Mouse (Mus musculus): ENCODE data around the gene Kcng4. TPM values are rescaled to one million over a fixed set of nuclear protein-coding genes. Genes with fewer than 3 reads are reported as not detected.

Gene Kcng4
- 0.61 and 1.6 TPM in 2 replicates for total RNA-seq (2014; rRNA removed)
- 0.27 and 0.28 TPM in 2 replicates for polyA plus RNA-seq (2015; fragmentation: Nextera tagmentation; extraction: Ambion mirVana)

- Histone ChIP-seq H3K4me2 (ENCODE audit: low read depth, low read length, poor library complexity, severe bottlenecking) (no peak within 1 kb of the TSS), H3K36me3 (ENCODE audit: insufficient read depth, low read length) (no peaks in the 10 kb centered on the region), H3K9me3 (ENCODE audit: low read length) (no peaks in the 10 kb centered on the region), H3K4me1 (ENCODE audit: insufficient read depth, low read length) (no peaks in the 10 kb centered on the region), H3K27me3 (ENCODE audit: insufficient read depth, low read length) (peaks cover 2% of the 10 kb centered on the region; the same call in 1 of the 2 replicates), H3K4me3 (ENCODE audit: low read depth, low read length) (no peak within 1 kb of the TSS), H3K27ac (ENCODE audit: low read depth, low read length) (no peak within 1 kb of the TSS), H3K9ac (replicated peaks; ENCODE audit: low read length, poor library complexity, severe bottlenecking) (no peak within 1 kb of the TSS)
- ATAC-seq (ENCODE audit: low FRiP score) (no peak), DNase-seq (ENCODE audit: low spot score) (no peak)
- WGBS = 22% methylated on average over 6 of the region's 6 CpGs
- no peak for TF ChIP-seq CTCF (IDR thresholded peaks at IDR 0.05)
These were observed at the start of gene Kcng4 for GRCm38 (mm10) chr8:119635378-119635777. Kcng4 (minus strand) TSS chr8:119635680.

DNA sequence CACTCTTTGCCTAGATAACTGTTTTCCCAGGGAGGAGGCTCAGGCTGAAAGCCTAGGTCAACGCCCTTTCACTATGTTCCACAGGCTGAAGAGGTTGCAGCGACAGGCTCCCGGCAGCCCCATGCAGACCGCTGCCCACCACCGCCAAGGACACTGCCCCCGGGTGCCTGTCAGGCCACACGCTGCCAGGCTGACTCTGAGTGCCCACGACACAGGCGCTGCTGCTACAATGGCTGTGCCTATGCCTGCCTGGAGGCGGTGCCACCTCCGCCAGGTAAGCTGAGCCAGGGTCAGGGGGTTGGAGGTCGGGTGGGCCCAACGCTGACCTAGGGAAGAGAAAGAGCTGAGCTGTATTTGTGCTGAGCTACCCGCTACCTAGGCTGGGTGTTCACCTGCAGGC is 43.7 kb upstream of the Kcng4 start:
- WGBS = 68% methylated on average over 14 of the region's 14 CpGs
- H3K36me3 ChIP-seq (ENCODE audit: insufficient read depth, low read length) = no peaks in the 10 kb centered on the region
- no peak overlapping the region for H3K27ac ChIP-seq (ENCODE audit: low read depth, low read length)
- no peak overlapping the region for H3K4me3 ChIP-seq (ENCODE audit: low read depth, low read length)
- H3K4me2 ChIP-seq (ENCODE audit: low read depth, low read length, poor library complexity, severe bottlenecking) = no peak overlapping the region
- no peak overlapping the region for H3K9ac ChIP-seq (replicated peaks; ENCODE audit: low read length, poor library complexity, severe bottlenecking)
- no peak for TF ChIP-seq CTCF (IDR thresholded peaks at IDR 0.05)
- no peaks in the 10 kb centered on the region; the same call in 1 of the 2 replicates for H3K27me3 ChIP-seq (ENCODE audit: insufficient read depth, low read length)
- no peak for ATAC-seq (ENCODE audit: low FRiP score)
- H3K4me1 ChIP-seq (ENCODE audit: insufficient read depth, low read length) = no peaks in the 10 kb centered on the region
- H3K9me3 ChIP-seq (ENCODE audit: low read length) = no peaks in the 10 kb centered on the region
- DNase-seq (ENCODE audit: low spot score) = no peak

DNA sequence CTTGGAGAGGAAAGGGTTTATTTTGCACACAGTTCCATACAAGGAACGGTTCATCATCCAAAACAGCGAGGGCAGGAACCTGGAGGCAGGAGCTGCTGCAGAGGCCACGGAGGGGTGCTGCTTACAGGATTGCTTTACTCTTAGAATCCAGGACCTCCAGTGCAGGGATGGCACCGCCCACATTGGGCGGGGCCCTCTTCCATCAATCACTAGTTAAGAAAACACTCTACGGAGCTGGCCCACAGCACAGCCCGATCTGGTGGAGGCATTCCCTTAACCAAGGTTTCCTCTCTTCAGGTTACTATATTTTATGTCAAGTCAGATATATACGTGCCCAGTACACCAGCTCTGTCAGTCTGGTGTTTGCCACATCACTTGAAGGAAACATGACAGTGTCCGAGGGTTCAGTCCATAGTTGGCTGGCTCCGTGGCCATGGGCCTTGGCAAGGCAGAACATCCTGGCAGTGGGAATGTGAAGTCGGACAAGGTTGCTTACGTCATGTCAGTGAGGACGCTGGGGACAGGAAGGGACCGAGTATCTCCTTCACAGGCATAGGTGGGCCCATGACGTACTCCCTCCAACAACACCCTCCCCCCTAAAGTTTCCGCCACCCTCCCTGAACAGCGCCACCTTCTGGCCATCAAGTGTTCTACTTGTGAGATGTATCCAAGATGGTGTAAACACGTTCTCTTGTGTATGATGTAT is 42.8 kb upstream of the Kcng4 start:
- H3K4me1 ChIP-seq (ENCODE audit: insufficient read depth, low read length) = no peaks in the 10 kb centered on the region
- no peak overlapping the region; the same call in 1 of the 2 replicates for H3K4me2 ChIP-seq (ENCODE audit: low read depth, low read length, poor library complexity, severe bottlenecking)
- peak; percentile 72 for DNase-seq (ENCODE audit: low spot score)
- 19% methylated on average over 18 of the region's 18 CpGs for WGBS
- H3K36me3 ChIP-seq (ENCODE audit: insufficient read depth, low read length) = no peaks in the 10 kb centered on the region
- TF ChIP-seq CTCF (IDR thresholded peaks at IDR 0.05) = peak; percentile 80
- no peaks in the 10 kb centered on the region for H3K9me3 ChIP-seq (ENCODE audit: low read length)
- H3K4me3 ChIP-seq (ENCODE audit: low read depth, low read length) = no peak overlapping the region
- peak; percentile 24; the same call in 1 of the 2 replicates for ATAC-seq (ENCODE audit: low FRiP score)
- no peak overlapping the region for H3K27ac ChIP-seq (ENCODE audit: low read depth, low read length)
- no peak overlapping the region for H3K9ac ChIP-seq (replicated peaks; ENCODE audit: low read length, poor library complexity, severe bottlenecking)
- H3K27me3 ChIP-seq (ENCODE audit: insufficient read depth, low read length) = no peaks in the 10 kb centered on the region

DNA sequence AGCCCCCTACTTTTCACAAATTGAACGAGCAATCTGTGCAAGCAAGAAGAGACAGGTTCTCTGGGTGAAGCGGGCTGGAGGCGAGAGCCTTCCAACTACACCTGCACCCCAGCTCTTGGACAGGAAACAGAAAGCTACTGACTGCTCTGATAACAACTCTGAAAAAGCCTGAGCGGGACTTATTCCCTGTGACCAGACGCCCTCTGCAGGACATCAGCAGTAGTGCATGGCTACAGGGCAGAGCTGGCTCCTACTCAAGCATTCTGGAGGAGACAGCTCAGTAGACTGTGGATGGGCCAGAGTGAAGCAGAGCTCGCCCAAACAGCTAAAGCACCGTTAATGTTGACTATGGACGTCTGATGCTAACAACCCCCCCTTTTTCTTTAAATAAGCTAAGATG is 40.9 kb upstream of the Kcng4 start:
- Histone ChIP-seq H3K4me3 (ENCODE audit: low read depth, low read length) (no peak overlapping the region), H3K9ac (replicated peaks; ENCODE audit: low read length, poor library complexity, severe bottlenecking) (no peak overlapping the region), H3K27ac (ENCODE audit: low read depth, low read length) (no peak overlapping the region), H3K9me3 (ENCODE audit: low read length) (no peaks in the 10 kb centered on the region), H3K4me1 (ENCODE audit: insufficient read depth, low read length) (no peaks in the 10 kb centered on the region), H3K27me3 (ENCODE audit: insufficient read depth, low read length) (no peaks in the 10 kb centered on the region), H3K4me2 (ENCODE audit: low read depth, low read length, poor library complexity, severe bottlenecking) (no peak overlapping the region), H3K36me3 (ENCODE audit: insufficient read depth, low read length) (no peaks in the 10 kb centered on the region)
- DNase-seq (ENCODE audit: low spot score) = peak; percentile 94
- ATAC-seq (ENCODE audit: low FRiP score) = peak; percentile 28; the same call in 1 of the 2 replicates
- 29% methylated on average over 8 of the region's 8 CpGs for WGBS
- TF ChIP-seq CTCF (IDR thresholded peaks at IDR 0.05) = peak; percentile 99

DNA sequence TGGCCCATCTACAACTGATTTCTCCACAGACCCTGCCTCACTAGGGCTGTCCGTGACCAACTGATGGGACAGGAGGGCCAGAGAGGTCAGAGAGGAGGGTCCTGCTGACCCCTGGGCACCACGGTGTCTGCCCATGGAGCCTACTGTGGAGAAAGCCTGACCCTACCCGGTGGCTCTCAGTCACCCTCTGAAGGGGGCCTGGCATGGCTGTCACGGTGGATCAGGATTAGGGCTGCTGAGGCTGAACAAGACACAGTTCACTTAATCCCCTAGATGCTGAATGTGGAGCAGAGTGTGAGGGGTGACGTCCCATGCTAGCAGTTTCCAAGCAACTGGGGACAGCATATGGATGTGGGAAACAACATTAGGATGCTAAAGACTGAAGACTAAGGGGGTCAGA is 40.0 kb upstream of the Kcng4 start:
- H3K27me3 ChIP-seq (ENCODE audit: insufficient read depth, low read length) = no peaks in the 10 kb centered on the region
- H3K4me3 ChIP-seq (ENCODE audit: low read depth, low read length) = no peak overlapping the region
- H3K4me1 ChIP-seq (ENCODE audit: insufficient read depth, low read length) = no peaks in the 10 kb centered on the region
- no peak overlapping the region for H3K27ac ChIP-seq (ENCODE audit: low read depth, low read length)
- no peak overlapping the region for H3K4me2 ChIP-seq (ENCODE audit: low read depth, low read length, poor library complexity, severe bottlenecking)
- H3K9me3 ChIP-seq (ENCODE audit: low read length) = no peaks in the 10 kb centered on the region
- H3K36me3 ChIP-seq (ENCODE audit: insufficient read depth, low read length) = no peaks in the 10 kb centered on the region
- H3K9ac ChIP-seq (replicated peaks; ENCODE audit: low read length, poor library complexity, severe bottlenecking) = no peak overlapping the region
- ATAC-seq (ENCODE audit: low FRiP score) (peak; percentile 24; the same call in 1 of the 2 replicates), DNase-seq (ENCODE audit: low spot score) (no peak)
- whole genome bisulfite sequencing = 24% methylated on average over 5 of the region's 5 CpGs
- TF ChIP-seq CTCF (IDR thresholded peaks at IDR 0.05) = no peak

DNA sequence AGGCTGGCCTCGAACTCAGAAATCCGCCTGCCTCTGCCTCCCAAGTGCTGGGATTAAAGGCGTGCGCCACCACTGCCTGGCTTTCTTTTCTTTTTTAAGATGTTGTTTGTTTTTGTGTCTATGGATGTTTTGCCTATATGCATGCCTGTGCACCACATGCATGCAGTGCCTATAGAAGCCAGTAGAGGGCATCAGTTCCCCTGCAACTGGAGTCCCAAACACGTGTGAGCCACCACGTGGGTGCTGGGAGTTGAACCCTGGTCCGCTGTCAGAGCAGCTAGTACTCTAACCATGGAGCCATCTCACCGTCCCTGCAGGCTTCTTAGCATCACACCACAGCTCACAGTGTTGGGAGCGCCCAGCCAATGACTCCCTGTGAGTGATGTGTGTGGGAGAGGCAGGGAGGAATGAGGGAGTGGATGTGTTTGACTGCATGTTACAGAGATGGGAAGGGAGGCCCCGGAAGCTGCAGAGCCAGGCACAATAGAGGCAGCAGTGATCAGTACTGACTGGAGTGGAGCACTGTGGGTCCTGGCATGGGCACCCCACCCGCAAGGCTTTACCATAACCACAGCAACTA is 38.6 kb upstream of the Kcng4 start:
- Histone ChIP-seq H3K36me3 (ENCODE audit: insufficient read depth, low read length) (no peaks in the 10 kb centered on the region), H3K4me1 (ENCODE audit: insufficient read depth, low read length) (no peaks in the 10 kb centered on the region), H3K4me2 (ENCODE audit: low read depth, low read length, poor library complexity, severe bottlenecking) (no peak overlapping the region), H3K9ac (replicated peaks; ENCODE audit: low read length, poor library complexity, severe bottlenecking) (no peak overlapping the region), H3K9me3 (ENCODE audit: low read length) (no peaks in the 10 kb centered on the region), H3K27me3 (ENCODE audit: insufficient read depth, low read length) (no peaks in the 10 kb centered on the region), H3K27ac (ENCODE audit: low read depth, low read length) (no peak overlapping the region), H3K4me3 (ENCODE audit: low read depth, low read length) (no peak overlapping the region)
- DNase-seq (ENCODE audit: low spot score) (no peak), ATAC-seq (ENCODE audit: low FRiP score) (no peak)
- TF ChIP-seq CTCF (IDR thresholded peaks at IDR 0.05) = peak; percentile 51
- 79% methylated on average over 10 of the region's 11 CpGs for WGBS

All from midbrain, postnatal 0 days (tissue).